Mouse (Mus musculus) mature B cell (primary cell): ENCODE measurements around the gene Hist1h2be.
"Not testable (repeated sequence)": the region's sequence is repeated elsewhere in the genome, so short reads cannot be mapped to it uniquely, and the experiment has no call there.

Experiments
- in situ Hi-C: fragments of 300-500 bp; cut with MboI; formaldehyde crosslinking; loops from 2 replicates; pipeline ENCODE4 v1.14.3; 2019

Hist1h2be gene

DNA sequence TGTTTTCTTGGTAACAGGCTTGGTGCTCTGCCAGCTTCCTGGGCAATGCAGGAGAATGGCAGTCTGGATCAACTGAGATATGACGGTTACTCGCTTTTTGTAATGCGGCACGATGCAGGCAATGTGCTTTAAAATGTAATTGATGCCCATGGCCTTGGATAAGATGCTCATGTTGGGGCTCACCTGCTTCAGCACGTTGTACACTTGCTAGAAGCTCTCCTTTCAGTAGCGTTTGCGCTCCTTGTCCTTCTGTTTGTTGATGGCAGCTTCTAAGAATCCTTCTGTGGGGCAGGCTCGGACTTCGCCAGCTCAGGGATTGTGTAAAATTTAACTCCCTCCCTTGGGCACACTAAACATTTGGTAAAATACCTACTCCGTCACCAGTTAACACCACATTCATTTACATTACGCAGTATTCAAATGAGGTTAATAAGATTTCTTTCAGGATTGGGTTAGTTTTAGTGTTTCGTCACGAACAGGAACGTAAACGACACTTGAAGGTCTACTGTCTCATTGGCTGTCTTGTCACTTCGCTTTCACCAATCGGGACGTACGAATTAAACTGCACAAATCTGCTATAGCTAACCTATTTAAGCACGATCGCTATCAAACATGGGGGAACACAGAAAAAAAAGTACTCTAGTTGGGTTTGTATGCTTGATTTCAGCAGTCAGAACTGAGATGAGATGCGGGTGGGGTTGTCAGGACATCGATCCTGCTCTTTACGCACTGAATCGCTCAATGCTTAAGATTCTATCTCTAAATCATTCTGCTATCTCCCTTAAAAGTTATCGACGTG is at the start of gene Hist1h2be:
Hist1h2be (minus strand) TSS at position 392 of the 799 bp plus-strand sequence.
- in situ Hi-C loops, result no loop called here

DNA sequence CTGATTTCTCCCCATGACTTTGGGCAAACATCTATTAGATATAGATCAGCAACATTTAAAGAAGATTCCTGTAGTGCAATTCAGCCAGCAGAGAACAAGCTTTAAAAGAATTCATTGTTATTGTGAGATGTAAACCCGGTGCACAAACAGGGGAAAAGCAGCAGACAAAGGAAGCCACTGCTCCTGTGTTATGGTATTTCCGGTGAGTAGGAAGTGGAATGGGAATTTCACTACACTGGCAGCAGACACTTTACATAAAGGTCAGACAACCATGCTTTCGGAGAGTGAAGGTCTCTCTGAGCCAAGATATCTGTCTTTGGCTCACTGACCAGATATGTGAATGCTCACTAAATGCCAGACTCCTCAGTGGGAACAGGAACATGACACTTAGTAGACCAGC is 41.6 kb upstream of the Hist1h2be start:
- in situ Hi-C loops, result no loop called here

DNA sequence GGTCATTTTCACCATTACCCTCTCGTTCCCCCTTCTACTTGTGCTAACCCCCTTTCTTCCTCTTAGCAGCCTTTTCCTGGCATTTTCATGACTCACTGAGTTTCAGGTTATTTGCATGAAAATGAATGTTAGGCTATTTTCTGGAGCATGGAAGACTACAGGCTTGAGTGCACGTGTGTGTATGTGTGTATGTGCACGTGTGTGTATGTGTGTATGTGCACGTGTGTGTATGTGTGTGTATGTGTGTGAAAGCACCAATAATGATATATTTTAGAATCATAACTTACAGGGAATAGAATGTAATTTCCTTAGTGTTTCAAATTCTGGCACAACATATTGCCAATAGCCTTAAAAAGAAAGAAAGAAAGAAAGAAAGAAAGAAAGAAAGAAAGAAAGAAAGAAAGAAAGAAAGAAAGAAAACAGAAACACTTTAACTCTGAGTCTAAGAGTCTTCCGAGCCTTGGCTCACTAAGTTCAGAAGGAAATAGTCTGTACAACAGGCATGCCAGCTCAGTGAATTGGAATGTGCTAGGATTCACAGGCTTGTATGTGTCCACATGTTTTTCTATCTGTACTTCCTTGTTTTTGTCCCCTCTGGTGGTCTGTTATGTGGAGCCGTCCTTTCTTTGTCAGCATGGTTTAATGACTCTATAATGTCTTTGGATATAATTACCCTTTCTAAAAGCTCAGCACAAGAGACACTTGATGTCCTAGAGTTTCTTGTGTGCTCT is 38.9 kb upstream of the Hist1h2be start:
- in situ Hi-C loops, result no loop called here

DNA sequence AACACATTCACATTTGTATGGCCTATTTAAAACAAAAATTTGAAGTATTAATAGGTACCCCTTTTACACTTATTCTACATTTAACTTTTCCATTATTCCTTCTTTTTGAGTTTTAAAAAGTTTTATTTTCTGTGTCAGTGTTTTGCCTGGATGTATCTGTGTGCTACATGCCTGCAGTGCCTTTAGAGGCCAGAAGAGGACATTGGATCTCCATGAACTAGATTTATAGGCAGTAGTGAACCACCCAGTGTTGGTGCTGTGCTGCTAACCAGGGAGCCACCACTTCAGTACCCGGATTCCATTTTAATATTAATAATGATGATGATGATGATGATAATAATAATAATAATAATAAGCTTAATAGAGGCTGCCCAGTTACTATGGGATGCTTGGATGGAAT is 9.7 kb upstream of the Hist1h2be start:
- in situ Hi-C loops, result loop anchor here (5.0 kb wide), 1 partner anchor 52 kb away; the partner anchor contains the start of genes Hist1h2ac and Hist1h2bc

DNA sequence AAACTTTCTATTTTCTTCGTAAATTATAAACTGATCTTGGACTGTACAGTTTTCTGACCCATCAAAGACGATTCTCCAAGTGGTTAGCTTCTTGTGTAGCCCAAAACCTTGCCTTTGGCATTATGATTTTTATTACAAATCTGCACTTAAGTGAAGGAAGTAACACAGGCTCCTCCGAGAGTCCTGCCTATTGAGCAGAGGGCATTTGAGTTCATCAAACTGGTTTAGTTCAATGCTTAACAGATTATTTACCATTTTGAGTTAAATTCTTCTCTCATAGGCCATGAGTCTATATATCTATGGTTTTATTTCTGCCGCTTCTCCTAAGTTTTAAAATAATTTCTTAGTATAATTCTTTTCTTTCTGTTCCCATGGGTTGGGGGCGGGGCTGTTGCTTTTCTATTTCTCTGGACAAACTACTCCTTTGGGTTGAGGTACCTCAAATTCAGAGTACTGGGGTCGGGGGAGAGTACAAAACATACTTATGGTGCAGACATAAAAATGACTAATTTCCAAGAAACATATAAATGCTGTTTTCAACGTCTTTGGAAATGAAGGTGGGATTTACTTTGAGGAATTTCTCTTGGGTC is 2.0 kb upstream of the Hist1h2be start:
- in situ Hi-C loops, result no loop called here

DNA sequence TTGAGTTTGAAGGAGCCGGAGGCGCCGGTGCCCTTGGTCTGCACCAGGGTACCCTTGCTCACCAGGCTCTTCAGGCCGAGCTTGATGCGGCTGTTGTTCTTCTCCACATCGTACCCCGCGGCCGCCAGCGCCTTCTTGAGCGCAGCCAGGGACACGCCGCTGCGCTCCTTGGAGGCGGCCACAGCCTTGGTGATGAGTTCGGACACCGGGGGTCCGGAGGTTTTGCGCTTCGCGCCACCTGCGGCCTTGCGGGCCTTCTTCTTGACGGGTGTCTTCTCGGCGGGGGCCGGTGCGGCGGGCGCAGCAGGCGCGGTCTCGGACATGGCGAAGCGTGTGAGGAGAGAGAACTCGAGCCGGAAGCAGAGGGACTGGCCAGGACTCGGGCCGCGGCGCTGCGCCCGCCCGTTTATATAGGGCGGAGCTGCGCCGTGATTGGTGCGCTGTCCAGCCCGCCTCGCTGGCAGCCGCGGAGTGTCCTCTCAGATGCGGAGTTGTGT is 1.3 kb upstream of the Hist1h2be start, which contains the start of gene Hist1h1e:
Hist1h1e (minus strand) TSS at position 384 of the 497 bp plus-strand sequence.
- in situ Hi-C loops, result not testable (repeated sequence)

DNA sequence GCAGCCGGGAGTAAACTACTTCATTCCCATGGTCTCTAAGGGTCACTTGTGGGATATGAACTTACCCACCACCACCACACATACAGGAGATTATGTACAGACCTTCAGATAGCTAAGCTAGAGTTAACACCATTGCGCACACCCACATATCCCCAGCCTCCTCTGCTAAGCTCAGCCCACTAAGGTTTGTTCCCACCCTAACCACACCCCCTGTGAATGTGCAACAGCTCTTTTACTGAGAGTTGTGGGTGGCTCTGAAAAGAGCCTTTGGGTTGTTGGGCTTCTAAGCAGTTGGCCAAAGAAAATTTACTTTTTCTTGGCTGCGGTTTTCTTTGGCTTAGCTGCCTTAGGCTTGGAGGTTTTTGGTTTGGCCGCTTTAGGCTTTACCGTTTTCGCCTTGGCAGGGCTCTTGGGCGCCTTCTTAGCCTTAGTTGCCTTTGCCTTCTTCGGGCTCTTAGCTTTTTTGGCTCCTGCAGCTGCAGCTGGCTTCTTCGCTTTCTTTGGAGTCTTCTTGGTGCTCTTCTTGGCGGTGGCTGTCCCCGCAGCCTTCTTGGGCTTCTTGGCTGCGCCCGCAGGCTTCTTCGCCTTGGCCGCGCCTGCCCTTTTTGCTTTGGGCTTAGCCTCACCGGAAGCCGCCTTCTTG is 729 bp upstream of the Hist1h2be start:
- in situ Hi-C loops, result no loop called here

DNA sequence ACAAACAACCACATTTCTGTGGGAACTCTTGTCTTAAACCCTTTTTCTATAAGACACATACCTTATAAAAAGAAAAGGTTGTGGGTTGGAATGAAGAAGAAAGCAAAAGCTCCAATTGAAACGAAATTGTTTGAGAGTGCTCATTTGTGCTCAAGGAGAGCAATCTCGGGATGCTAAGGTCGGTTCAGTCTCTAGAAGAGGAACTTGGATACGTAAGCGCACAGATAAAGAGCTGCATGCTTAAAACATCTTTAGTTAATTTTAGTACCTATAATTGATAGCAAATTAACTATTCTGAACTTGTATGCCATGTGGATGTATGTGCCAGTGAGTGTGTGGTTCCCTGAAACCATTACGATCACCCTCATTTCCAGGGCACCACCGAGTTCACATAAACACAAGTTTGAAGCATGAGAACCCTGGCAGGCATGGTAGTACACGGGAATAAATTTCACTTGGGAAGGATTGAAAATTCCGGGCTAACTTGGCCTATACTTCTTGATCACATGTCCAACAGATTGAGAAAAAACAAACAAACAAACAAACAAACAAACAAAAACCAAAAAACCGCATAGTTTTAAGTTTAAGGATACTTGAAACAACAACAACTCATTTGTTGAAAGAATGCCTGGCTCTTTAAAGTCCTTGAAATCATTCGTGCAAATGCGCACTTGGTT is 730 bp downstream of the Hist1h2be start:
- in situ Hi-C loops, result no loop called here

DNA sequence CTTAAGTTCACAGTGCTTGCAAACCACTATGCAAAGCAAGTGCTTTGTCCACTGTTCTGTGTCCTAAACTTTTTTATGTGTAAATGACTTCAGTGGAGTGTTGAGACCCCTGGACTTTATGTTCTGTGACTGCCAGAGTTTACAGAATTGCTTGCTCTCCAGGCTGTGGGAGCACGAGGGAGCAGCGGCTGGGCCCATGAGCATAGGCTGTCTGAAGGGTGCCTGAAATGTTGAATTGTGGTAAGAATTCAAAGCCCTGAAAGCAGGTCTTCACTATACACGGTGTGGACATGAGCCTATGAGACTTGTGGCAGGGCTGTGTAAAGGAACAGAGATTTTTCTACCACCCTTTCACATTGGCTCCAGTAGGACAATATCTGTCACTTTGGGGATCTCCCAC is 9.3 kb downstream of the Hist1h2be start:
- in situ Hi-C loops, result loop anchor here (10.0 kb wide), 1 partner anchor 1567 kb away; the partner anchor contains the start of genes Hist1h2ag, Hist1h2bj and Hist1h4i

DNA sequence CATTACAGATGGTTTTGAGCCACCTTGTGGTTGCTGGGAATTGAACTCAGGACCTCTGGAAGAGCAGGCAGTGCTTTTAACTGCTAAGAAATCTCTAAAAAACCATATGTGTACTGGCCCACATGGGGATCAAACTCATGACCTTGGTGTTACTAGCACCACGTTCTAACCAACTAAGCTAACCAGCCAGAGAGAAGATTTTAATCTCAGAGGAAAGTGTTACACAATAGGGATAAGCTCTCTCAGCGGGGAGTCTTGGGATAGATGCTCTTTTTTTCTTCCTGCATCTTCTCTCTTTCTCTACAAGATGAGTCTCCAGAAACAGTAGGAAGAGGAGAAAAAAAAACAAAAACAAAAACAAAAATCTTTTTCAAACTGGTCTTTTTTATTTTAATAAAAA is 10.5 kb downstream of the Hist1h2be start:
- in situ Hi-C loops, result loop anchor here (10.0 kb wide), 1 partner anchor 1566 kb away; the partner anchor contains the start of genes Hist1h2ag, Hist1h2bj and Hist1h4i

DNA sequence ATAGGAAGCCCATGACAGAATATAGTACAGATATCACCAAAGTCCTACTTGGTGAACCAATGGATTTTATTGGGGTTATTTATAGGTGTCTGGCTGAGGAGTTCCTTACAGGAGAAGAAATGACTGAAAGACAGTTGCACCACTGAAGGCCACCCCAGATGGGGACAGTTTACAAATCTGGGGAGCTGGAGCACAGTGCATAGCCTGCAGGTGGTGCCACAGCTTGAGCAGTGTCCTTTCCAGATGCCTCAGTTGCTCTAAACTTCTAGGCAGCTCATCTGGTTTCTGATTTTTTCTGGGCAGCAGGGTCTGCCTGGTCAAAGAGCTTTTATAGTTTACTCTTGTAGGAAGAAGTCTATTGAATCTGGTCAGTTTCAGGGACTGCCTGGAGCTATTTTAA is 11.1 kb downstream of the Hist1h2be start:
- in situ Hi-C loops, result loop anchor here (10.0 kb wide), 1 partner anchor 1565 kb away; the partner anchor contains the start of genes Hist1h2ag, Hist1h2bj and Hist1h4i

DNA sequence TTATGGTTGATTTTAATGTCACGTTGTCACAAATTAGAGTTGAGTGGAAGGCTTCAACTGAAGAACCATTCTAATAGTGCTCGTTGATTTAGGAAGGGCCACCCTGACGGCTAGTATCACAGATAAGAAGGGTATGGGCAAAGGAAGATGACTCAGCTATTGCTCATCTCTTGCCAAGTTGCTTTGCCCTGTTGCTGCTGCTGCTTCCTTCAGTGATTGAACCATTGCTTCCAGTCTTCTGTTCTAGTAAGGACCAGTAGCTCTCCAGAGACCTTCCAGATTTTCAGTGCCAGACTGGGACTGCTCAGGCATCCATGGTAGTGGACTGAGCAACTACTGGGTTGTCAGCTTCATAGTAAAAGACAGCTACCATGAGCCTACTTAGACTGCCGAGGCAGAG is 11.7 kb downstream of the Hist1h2be start:
- in situ Hi-C loops, result no loop called here

DNA sequence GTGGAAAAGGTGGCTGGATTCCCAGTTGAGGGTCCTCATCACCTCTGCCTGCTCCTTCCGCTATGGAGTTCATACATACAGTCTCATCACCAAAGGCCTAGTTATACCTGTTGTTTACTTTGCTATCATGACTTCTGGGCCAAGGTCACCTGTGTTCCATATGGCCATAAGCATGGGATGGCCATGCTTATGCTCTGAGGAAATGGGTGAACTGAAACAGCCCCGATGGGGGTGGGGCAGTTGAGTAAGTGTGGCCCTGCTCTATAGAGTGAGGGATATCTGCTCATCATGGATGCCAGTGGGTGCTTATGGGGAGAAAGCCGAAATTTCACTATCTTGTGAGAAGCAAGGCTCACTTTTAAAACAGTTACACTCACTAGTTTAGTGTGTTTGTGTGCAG is 15.9 kb downstream of the Hist1h2be start:
- in situ Hi-C loops, result no loop called here

DNA sequence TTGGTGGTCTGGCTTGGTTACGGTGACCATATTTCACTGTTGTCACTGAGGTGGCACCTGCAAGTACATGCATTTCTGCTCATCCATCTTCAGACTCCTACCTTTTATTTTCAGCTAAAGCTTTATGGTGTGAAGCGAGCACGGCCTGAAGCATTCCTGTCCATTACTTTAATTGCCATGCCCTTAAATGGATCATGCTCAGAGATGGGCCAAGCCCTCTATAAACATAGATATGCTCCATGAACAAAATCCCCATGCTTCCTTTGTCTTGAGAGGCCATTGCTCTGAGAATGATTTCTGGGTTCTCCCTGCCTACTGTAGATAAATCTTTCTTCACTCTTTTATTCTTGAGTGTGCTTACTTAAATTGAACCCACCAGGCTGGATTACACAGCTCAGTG is 16.5 kb downstream of the Hist1h2be start:
- in situ Hi-C loops, result no loop called here

DNA sequence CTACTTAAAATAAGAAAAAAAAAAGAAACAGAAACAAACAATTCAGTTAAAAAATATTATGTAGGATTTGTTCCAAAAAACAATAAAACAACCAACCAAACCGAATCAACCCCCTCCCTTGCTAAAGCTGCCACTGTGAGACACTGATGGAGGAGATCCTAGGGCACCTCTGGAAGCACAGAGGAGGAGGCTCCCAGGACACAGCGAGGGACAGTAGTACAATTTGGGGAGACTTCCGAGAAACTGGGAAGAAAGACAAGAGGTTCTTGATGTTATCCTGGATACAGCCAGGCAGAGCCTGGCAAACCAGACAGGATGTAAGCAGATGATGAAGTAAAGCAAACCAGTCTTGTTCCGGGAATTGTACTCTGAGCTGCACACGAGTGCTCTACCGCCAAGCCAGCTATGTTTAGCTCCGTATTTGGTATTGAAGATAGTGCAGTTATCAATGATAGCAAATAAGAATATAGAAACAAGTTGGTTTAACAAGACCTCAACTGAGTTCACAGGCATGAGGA is 17.7 kb downstream of the Hist1h2be start:
- in situ Hi-C loops, result no loop called here

DNA sequence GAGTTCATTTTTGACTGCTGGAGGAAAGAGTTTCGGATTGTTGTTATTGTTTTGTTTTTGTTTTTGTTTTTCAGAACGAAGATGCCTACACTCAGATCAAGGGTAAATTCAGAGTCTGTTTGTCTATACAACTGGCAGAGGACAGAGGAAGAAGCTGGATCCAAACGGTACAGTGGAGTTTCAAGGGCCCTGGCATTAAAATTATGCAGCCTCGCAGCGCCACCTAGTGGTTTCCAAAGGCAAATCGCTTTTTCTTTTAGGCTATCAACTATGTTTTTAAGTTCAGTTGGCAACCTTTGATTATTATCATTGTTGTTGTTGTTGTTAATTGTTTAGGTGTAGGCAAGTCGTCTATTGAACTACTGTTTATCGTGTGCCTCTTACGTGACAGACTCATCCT is 23.0 kb downstream of the Hist1h2be start:
- in situ Hi-C loops, result loop anchor here (5.0 to 25.0 kb wide), 2 partner anchors 89 to 166 kb away; partner anchors contain the start of genes Hist1h1t, Hist1h2ac, Hist1h2bc and Hist1h4c

DNA sequence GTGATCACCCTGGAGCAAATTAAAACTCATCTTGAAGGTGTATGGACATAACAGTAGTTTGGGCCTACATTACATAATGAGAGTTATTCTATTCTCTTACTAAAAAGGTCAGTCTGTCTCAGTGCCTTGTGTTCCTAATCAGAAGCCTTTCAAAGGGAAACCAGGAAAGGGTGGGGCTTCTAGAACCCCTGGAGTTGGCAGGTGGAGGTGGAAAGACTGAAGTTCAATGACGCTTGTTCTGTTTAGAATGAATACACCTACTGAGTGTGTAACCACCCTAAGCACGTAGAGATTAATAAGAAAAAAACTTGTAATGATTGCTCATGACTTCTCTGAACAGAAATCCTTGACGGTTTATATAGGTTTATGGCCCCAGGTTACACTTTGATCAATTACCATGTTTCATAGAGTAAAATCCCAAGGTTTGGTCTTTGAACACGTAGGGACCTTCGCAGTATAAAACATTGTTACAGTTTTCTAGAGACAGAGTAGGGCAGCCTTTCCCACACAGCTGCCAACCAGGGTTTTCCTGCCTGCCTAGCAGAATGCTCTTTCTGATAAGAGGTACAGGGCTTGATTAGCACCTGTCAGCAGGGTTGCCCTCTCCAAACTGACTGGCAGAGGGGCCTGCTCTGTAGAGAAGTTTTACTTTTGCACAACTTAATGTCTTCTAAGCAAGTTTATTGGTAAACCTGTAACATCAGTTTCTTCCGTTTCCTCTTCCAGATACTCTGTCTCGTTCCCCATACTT is 25.1 kb downstream of the Hist1h2be start:
- in situ Hi-C loops, result loop anchor here (5.0 to 25.0 kb wide), 2 partner anchors 92 to 163 kb away; partner anchors contain the start of genes Hist1h1t, Hist1h2ac, Hist1h2bc and Hist1h4c

DNA sequence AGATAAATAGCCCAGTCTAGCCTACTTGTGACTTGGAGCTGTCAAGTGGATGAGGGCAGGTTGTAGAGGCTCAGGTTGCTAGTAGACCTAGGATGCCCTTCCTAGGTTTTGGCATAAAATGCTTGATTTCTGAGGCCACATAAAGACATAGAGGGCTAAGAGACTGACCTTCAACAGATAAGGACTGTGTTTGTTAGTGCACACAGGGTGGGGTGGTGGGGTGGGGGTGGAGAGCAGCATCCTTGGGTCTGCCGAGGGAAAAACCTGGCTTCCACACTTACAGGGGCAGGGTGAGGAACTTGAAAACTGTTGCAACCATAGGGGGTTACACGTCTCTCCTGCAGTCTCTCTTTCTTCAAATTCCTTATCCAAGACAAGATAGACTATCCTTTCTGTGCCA is 25.7 kb downstream of the Hist1h2be start:
- in situ Hi-C loops, result loop anchor here (5.0 to 25.0 kb wide), 2 partner anchors 92 to 163 kb away; partner anchors contain the start of genes Hist1h1t, Hist1h2ac, Hist1h2bc and Hist1h4c

DNA sequence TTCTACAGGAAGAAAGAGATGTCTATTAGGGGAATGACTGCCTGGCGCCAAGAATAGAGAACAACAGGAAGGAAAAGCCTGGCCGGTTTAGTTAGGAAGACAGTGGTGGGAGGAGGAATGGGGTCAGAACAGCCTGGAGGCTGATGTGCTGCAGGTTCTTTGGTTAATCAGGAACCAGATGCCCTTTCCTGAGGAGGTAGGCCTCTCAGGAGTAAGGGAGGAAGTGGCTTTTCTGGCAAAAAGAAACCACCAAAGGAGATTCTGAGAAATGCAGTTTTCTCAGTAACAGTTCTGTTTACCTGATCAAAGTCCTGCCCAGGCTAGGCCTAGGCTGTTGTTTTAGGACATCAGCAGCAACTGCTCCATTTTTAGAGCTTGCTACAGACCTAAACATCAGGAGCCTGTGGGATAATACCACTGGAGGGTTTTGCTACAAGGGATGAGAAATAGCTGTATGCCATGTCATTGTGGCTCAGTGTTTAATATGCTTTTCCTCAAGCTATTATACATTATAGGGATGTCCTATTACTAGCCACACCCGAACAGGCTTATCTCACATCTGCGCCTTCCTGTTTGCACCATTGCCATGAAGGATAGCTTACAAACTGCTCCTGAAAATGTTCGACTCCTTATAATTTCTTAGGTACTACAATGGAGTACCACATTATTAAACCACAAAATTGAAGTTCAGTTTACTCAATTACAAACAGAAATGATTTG is 27.7 kb downstream of the Hist1h2be start:
- in situ Hi-C loops, result loop anchor here (25.0 kb wide), 1 partner anchor 94 kb away; the partner anchor contains the start of genes Hist1h1t, Hist1h2ac, Hist1h2bc and Hist1h4c
